Mouse (Mus musculus): ENCODE data around the gene Prune1. TPM values are rescaled to one million over a fixed set of nuclear protein-coding genes. Genes with fewer than 3 reads are reported as not detected.

Gene Prune1
- polyA plus RNA-seq, 1 experiment from 2014 or later: 23.5 TPM

DNA sequence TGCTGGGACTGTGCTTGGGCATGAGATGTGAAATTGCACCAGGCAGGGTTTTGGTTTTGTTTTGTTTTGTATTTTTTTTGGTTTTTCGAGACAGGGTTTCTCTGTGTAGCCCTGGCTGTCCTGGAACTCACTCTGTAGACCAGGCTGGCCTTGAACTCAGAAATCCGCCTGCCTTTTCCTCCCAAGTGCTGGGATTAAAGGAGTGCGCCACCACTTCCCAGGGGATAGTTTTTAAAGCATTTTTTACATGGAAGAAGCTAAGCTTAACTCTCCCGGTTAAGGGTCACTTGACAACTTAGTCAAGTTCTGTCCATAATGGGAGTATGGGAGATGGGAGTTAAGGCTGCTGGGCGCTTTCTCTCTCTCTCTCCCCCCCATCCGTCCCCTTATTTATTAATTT lies 32.2 kb upstream of the Prune1 start:
- H3K9ac ChIP-seq: peak overlapping the region; percentile 99; the same call in 1 of the 2 replicates
- H3K9me3 ChIP-seq (ENCODE audit: low read depth, low read length): no peaks in the 10 kb centered on the region
- ATAC-seq (ENCODE audit: insufficient read depth): no peak

DNA sequence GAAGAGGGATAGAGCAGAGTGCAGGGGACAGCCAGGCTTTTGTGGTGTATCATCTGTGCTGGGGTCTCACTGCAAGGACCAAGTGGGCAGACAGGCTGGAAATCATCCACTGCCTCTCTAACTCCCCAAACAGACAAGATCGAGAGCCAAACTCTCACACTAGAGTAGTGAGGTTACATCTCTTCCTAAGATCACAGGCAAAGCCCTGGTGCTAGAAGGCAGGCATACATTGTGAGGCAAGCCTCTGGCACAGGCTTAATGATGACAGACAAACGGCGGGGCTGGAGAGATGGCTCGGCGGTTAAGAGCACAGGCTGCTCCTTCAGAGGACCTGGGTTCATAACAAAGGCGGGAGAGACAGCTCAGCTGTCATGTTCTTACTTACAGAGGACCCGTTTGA lies 31.6 kb upstream of the Prune1 start:
- Histone ChIP-seq H3K4me3 (ENCODE audit: low read depth, low read length) (no peak overlapping the region), H3K36me3 (ENCODE audit: insufficient read depth) (no peaks in the 10 kb centered on the region), H3K9ac (no peak overlapping the region), H3K27ac (ENCODE audit: low read depth) (no peak overlapping the region), H3K9me3 (ENCODE audit: low read depth, low read length) (no peaks in the 10 kb centered on the region), H3K4me1 (ENCODE audit: insufficient read depth) (peaks cover 13% of the 10 kb centered on the region; the same call in 1 of the 2 replicates), H3K27me3 (ENCODE audit: insufficient read depth, low read length) (no peaks in the 10 kb centered on the region), H3K4me2 (no peak overlapping the region)
- TF ChIP-seq CTCF (IDR thresholded peaks at IDR 0.05; ENCODE audit: low read depth): no peak
- ATAC-seq (ENCODE audit: insufficient read depth): no peak
- peak; percentile 13 for DNase-seq
- WGBS: 37% methylated on average over 7 of the region's 7 CpGs

More for the DNA sequence above, 32.2 kb upstream of the Prune1 start:
- H3K27ac ChIP-seq (ENCODE audit: low read depth): no peak overlapping the region
- peak overlapping the region; percentile 94; the same call in 1 of the 2 replicates for H3K4me3 ChIP-seq (ENCODE audit: low read depth, low read length)
- H3K36me3 ChIP-seq (ENCODE audit: insufficient read depth): 0 out of 2 replicates have a peak, but pooled peaks cover 1% of the 10 kb centered on the region
- H3K27me3 ChIP-seq (ENCODE audit: insufficient read depth, low read length): no peaks in the 10 kb centered on the region
- TF ChIP-seq CTCF (IDR thresholded peaks at IDR 0.05; ENCODE audit: low read depth): no peak
- DNase-seq: no peak
- peaks cover 18% of the 10 kb centered on the region; the same call in 1 of the 2 replicates for H3K4me1 ChIP-seq (ENCODE audit: insufficient read depth)
- WGBS: 65% methylated on average over 6 of the region's 6 CpGs
- H3K4me2 ChIP-seq: peak overlapping the region; percentile 92

DNA sequence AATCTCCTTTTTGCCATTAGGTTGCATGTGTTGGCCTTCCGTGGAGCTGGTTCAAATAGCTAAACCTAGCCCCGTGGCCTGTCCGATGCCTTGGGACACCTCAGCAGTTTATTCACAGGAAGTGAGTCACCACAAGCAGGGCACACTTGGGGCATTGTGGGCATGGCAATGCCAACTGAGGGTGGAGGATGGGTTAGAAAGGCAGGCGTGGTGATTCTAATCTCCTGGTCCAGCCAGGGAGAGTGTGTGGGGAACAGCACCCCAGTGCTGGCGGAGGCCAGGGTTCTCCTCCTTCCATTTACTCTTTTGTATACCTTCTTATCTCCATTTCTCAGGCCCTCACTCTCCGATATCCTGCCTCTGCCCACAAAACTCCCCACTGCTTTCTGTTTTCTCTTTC lies 30.7 kb upstream of the Prune1 start:
- Histone ChIP-seq H3K4me1 (ENCODE audit: insufficient read depth) (peaks cover 9% of the 10 kb centered on the region; the same call in 1 of the 2 replicates), H3K36me3 (ENCODE audit: insufficient read depth) (no peaks in the 10 kb centered on the region), H3K9me3 (ENCODE audit: low read depth, low read length) (no peaks in the 10 kb centered on the region), H3K4me2 (no peak overlapping the region), H3K27ac (ENCODE audit: low read depth) (no peak overlapping the region), H3K27me3 (ENCODE audit: insufficient read depth, low read length) (no peaks in the 10 kb centered on the region), H3K9ac (no peak overlapping the region), H3K4me3 (ENCODE audit: low read depth, low read length) (no peak overlapping the region)
- DNase-seq: no peak
- 61% methylated on average over 6 of the region's 6 CpGs for WGBS
- ATAC-seq (ENCODE audit: insufficient read depth): no peak
- no peak for TF ChIP-seq CTCF (IDR thresholded peaks at IDR 0.05; ENCODE audit: low read depth)

DNA sequence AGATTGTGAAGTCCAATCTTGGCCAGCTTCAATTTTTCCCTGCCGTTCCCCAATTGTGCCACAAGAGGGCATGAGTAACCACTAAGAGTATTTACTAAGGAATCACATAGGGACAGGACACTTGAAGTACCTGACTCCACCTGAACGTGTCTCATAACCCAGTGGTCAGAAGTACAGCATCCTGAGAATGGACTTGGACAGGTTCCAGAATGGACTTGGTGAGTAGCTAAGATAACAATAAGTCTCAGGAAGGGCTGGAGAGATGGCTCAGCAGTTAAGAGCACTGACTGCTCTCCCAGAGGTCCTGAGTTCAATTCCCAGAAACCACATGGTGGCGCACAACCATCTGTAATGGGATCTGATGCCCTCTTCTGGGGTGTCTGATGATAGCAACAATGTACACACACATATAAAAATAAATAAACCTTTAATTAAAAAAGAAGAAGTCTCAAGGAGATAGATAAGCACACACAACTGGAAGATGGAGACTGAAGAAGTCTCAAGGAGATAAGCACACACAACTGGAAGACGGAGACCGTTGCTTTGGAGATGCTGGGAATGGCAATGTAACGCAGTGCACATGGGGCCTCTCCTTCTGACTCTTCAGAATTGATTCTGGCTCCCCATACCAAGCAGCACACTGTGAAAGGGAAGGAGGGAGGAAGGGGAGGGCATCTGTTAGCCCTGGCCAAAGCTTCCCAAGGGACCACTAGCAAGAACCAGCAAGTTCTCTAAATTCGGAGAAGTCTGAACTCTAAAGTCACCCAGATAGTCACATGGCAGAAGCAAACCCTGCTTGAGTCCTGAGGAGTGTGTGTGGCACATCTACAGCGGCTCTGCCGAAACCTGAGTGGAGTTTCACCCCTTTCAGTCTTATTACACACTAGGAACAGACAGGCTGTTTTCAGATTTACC lies 29.3 kb upstream of the Prune1 start:
- Histone ChIP-seq H3K27me3 (ENCODE audit: insufficient read depth, low read length) (no peaks in the 10 kb centered on the region), H3K27ac (ENCODE audit: low read depth) (no peak overlapping the region), H3K9ac (no peak overlapping the region), H3K9me3 (ENCODE audit: low read depth, low read length) (no peaks in the 10 kb centered on the region), H3K4me1 (ENCODE audit: insufficient read depth) (0 out of 2 replicates have a peak, but pooled peaks cover under 1% of the 10 kb centered on the region), H3K4me3 (ENCODE audit: low read depth, low read length) (no peak overlapping the region), H3K36me3 (ENCODE audit: insufficient read depth) (no peaks in the 10 kb centered on the region), H3K4me2 (no peak overlapping the region)
- 59% methylated on average over 9 of the region's 9 CpGs for WGBS
- ATAC-seq (ENCODE audit: insufficient read depth): no peak
- peak; percentile 75 for TF ChIP-seq CTCF (IDR thresholded peaks at IDR 0.05; ENCODE audit: low read depth)
- DNase-seq: peak; percentile 90

DNA sequence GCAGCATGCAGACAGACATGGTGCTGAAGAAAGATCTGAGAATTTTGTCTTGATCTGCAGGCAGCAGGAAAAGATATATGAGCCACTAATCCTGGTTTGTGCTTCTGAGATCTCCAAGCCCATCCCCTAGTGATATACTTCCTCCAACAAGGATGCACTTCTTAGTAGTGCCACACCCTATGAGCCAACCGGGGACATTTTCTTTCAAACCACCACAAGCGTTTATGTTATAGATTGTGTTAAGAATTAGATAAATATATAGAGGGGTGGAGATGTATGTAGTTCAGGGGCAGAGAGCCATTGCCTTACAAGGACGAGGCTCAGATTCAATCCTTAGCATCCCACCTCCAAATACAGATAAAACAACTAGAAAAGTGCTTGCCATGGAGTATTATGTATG lies 28.6 kb upstream of the Prune1 start:
- no peaks in the 10 kb centered on the region for H3K36me3 ChIP-seq (ENCODE audit: insufficient read depth)
- ATAC-seq (ENCODE audit: insufficient read depth) (no peak), DNase-seq (no peak)
- no peak for TF ChIP-seq CTCF (IDR thresholded peaks at IDR 0.05; ENCODE audit: low read depth)
- 54% methylated on average over 3 of the region's 3 CpGs for WGBS
- H3K9me3 ChIP-seq (ENCODE audit: low read depth, low read length): no peaks in the 10 kb centered on the region
- no peaks in the 10 kb centered on the region for H3K4me1 ChIP-seq (ENCODE audit: insufficient read depth)
- H3K27ac ChIP-seq (ENCODE audit: low read depth): no peak overlapping the region
- no peaks in the 10 kb centered on the region for H3K27me3 ChIP-seq (ENCODE audit: insufficient read depth, low read length)
- no peak overlapping the region for H3K9ac ChIP-seq
- H3K4me2 ChIP-seq: no peak overlapping the region
- no peak overlapping the region for H3K4me3 ChIP-seq (ENCODE audit: low read depth, low read length)

DNA sequence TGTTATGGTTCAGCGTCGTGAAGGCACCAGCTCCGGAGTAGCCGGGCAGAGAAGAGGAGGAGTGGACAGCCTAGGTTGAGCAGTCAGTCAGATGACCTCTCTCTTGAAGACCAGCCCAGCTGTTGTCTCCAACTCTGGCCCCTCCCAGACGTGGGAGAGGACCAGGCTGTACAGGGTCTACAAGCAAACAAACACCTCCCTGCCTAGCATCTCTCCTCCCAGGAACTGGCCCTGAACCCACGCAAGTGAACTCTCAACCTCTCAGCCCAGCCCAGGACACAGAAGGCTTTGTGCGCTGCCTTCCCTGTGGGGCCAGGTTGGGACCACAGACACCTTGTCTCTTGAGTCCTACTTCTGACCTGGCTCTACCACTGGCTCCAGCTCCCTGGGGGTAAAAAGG lies 25.2 kb upstream of the Prune1 start, which contains the start of gene Anxa9:
Gene Anxa9, minus strand, starts transcription at position 77 of the 400 bp plus-strand sequence.
- Histone ChIP-seq H3K4me1 (ENCODE audit: insufficient read depth) (no peaks in the 10 kb centered on the region), H3K4me3 (ENCODE audit: low read depth, low read length) (no peak within 1 kb of the TSS), H3K9me3 (ENCODE audit: low read depth, low read length) (no peaks in the 10 kb centered on the region), H3K27ac (ENCODE audit: low read depth) (no peak within 1 kb of the TSS), H3K27me3 (ENCODE audit: insufficient read depth, low read length) (no peaks in the 10 kb centered on the region), H3K4me2 (no peak within 1 kb of the TSS), H3K9ac (no peak within 1 kb of the TSS), H3K36me3 (ENCODE audit: insufficient read depth) (no peaks in the 10 kb centered on the region)
- DNase-seq: no peak
- no peak for TF ChIP-seq CTCF (IDR thresholded peaks at IDR 0.05; ENCODE audit: low read depth)
- peak; percentile 43; the same call in 1 of the 2 replicates for ATAC-seq (ENCODE audit: insufficient read depth)
- 43% methylated on average over 7 of the region's 7 CpGs for WGBS

DNA sequence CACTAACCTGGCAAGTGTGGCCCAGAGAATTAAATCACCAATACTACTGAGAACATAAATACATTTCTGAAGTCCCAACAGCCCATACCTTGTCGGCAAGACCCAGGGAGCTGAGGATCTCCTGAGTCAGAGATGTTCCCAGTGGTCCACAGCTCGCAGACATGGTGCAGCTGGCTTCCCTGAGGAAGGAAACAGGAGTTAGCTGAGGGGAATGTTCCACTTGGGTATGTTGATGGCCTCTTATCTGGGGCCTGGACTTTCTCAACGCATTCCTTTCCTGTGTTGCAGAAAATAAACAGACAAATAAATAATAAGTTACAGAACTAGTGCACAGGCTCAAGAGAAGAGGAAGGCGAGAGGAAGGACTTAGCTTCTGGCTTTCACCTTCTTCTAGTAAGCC lies 24.4 kb upstream of the Prune1 start:
- Histone ChIP-seq H3K36me3 (ENCODE audit: insufficient read depth) (no peaks in the 10 kb centered on the region), H3K27me3 (ENCODE audit: insufficient read depth, low read length) (no peaks in the 10 kb centered on the region), H3K4me3 (ENCODE audit: low read depth, low read length) (no peak overlapping the region), H3K4me1 (ENCODE audit: insufficient read depth) (no peaks in the 10 kb centered on the region), H3K9ac (no peak overlapping the region), H3K9me3 (ENCODE audit: low read depth, low read length) (no peaks in the 10 kb centered on the region), H3K4me2 (no peak overlapping the region), H3K27ac (ENCODE audit: low read depth) (no peak overlapping the region)
- TF ChIP-seq CTCF (IDR thresholded peaks at IDR 0.05; ENCODE audit: low read depth): no peak
- ATAC-seq (ENCODE audit: insufficient read depth): no peak
- no peak for DNase-seq
- 73% methylated on average over 4 of the region's 4 CpGs for WGBS
